Mouse (Mus musculus) MEL-GATA-1-ER (cell line): ENCODE data around the gene C77080.
A peak's percentile ranks its signal among the peaks of the same experiment; 100 is the strongest.

ENCODE experiments used
- DNase-seq: peaks from one replicate; pipeline ENCODE4 v3.0.0-alpha.2; 2012; ENCODE audit warnings: low read depth; ENCODE audit errors: extremely low read depth

Gene C77080

DNA sequence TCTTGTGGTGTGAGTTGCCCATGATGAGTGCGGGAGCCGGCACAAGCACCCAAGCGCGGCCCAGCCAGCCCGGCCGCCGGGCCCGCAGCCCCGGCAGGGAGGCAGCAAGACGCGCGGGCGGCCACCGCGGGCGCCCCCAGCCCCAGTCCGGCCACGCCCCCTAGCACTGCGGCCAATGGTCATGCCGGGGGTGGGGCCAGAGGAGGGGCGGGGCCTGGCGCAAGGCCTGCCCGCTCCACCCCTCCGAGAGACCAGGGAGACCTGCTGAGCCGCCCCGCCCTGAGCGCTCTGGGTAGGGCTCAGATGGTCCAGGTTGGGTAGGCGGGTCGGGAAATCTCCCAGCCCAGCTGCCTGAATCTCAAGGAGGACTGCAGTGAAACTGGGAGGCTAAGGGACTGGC is 22.1 kb downstream of the C77080 start:
- DNase-seq: no peak

DNA sequence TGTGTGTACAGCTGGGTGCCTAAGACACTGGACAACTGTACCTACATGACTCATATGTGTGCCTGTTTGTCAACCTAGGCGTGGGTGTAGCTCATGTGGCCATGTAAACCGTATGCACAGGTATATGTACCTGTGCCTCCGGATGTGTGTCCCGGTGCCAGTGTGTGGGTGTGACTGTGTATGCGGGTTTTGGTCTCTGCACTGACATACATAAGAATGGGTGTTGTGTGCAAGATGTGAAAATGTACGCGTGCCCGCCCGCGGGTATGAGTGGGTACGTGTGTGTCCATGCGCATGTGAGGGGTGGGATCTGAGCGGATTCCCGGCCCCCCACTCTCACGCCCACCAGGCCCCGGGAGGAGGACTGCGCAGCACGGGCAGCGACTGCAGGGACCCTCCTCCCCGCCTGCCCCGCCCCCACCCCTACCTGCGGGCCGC is 22.6 kb downstream of the C77080 start:
- no peak for DNase-seq

DNA sequence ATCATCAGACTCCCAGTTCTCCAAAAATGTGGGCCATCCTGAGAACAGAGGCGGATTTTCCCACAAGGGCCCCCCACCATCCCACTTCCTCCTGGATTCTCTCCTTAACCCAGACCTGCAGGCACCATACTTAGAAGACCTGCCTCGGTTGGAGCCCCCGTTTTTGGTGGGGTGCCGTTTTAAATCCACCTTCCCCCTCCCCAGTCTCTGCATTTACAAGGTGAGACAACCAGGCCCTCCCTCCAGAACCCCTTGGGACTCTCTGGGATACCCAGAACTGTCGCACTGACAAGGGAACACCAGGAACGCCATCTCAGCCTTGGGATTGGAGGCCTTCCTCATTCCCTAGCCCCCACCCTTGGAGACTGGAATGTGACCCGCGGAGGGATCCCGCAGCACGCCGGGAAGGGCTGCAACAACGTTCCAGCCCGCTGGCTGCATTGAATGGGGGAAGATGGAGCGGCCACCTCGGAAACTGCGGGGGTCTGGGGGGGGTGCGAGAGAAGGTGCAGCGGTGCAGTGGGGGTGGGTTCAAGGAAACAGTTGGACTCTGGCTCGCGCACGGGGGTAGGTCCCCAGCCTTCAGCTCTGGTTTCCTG is 23.3 kb downstream of the C77080 start:
- no peak for DNase-seq

- DNase-seq: no peak
Observed at GRCm38 (mm10) chr4:129236236-129236813, 24.9 kb downstream of the C77080 start.

GRCm38 (mm10) chr4:129235147-129235546 is 26.1 kb downstream of the C77080 start:
- DNase-seq: peak; percentile 56

DNA sequence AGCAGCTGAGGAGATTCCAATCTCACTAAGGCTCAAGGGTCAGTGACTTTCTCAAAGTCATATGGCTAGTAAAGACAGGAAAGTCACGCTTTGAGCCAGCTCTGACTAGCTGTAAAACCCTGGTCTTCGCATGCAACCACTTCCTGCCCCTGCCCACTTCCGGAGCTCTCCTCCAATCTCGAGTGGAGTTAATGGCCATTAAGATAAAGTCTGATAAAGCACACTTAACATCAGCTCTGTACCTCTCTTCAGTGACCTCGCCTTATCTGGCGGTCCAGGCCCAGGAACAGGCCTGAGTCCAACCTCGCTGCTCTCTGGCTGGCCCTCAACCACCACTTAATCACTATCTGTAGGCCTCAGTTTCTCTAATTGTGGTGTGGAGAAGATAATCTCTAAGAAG is 26.7 kb downstream of the C77080 start:
- DNase-seq: peak; percentile 59

DNA sequence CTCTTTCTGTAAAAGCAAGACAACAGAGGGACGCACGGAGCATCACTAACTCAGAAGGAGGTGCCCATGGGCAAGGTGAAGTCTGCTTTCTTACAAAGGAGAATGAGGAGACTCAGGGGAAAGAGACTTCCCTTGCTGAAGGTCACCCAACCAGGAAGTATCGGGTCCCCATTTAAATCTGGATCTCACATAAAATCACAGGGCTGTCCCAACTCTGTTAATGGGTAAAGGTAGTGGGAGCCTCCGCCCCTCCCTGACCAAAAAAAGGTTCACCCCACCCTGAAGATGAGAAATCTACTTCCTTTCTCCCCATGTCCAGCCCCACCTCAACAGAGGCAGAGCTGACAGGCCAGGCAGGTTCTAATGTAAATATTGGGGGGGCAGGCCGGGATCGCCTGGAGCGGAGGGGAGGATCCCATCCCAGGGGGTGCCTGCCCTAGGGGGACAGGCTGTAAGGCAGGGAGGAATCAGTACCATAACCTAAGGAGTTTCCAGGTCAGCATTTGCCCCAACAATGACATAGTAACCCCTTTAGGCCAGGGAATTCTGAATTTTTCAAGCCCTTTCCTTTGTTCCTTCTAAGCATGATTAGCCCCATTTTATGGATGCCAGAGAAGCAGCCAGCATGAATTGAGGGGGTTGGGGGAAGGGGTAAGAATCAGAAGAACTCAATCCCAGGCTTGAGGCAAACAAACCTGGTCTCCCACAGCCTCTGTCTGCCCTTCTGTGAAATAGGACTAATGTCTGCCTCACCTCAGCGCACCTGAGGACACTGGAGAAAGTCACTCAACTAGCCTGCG is 28.4 kb downstream of the C77080 start:
- DNase-seq: no peak

- DNase-seq: no peak
Observed at GRCm38 (mm10) chr4:129231594-129232450, 29.4 kb downstream of the C77080 start.

GRCm38 (mm10) chr4:129230926-129231325 is 30.3 kb downstream of the C77080 start:
- no peak for DNase-seq

DNA sequence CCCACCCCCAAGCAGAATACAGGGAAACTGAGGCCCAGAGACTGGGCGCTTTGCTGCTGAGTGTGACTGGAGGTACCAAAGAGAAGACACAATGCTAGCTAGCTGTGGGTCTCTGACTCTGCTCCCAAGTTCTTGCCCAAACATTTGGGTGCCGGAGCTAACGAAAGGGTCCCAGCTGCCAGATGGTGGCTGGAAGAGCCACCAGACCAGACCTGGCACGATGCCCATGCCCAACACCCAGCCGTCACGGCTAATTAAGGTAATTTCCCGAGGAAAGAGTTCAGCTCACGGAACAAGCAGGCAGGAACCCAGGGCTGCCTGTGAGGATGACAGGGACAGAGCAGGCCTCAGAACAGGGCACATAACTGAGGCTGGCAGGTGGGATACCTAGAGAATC is 33.2 kb downstream of the C77080 start:
- no peak for DNase-seq

- DNase-seq: no peak
Observed at GRCm38 (mm10) chr4:129227170-129227984, 33.8 kb downstream of the C77080 start.

DNA sequence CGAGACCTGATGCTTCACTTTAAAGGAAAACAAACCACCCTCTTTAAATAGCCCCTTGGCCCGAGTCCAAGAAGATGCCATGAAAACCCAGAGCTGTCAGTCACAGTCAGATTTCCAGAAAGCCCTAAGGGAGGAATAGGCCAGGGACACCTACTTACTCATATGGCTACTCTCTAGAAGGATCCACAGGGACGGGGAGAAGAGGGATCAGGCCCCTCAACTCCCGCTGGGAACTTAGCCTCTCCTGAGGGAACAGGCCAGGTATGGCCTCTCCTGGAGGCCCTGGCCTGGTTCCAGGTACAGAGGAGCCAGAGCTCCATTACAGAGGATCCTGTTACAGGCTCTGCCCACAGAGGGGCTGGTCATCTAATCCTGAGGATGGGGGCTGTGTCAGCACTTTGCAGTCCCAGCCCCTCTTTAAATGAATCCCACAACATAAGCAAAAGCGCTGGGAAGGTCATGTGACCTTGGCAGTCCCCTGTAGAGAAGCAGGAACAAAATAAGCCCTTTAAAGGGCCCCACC is 34.7 kb downstream of the C77080 start:
- no peak for DNase-seq

- no peak for DNase-seq
Observed at GRCm38 (mm10) chr4:129225315-129225714, 35.9 kb downstream of the C77080 start.

GRCm38 (mm10) chr4:129223421-129224281 is 37.6 kb downstream of the C77080 start:
- DNase-seq: no peak

- no peak for DNase-seq
Observed at GRCm38 (mm10) chr4:129222019-129222925, 38.9 kb downstream of the C77080 start.

- no peak for DNase-seq
Observed at GRCm38 (mm10) chr4:129221097-129222010, 39.9 kb downstream of the C77080 start.

DNA sequence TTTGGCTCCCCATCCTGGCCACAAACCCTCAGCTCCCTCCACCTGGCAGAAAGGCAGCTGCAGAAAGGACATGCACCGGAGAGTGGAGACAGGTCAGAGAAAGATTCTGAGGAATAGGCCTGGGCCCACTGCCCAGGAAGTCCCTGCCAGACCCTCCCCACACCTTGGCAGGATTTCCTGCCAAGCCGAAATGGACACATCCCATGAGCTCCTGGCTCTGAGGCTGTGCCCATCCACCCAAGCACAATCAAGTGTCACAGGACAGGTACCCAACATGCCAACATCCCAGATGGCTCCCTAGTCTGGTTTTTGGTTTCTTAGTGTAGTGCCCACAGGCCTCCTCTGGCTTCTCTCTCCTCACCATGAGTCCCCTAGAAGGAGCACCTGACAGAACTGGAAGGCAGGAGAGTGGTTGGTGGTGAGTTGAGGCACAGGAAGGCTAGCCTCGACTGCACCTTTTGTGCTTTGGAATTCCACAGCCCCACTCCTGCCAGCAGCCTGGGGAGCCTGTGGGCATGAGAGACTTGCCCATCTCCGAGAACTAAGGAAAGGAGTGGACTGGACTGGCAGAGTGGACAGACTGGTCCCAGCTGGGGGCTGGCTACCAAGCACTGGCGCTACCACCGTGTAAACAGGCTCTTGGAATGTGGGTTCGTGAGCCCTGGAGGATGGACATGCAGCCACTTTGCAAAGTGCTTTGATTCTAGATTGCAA is 40.7 kb downstream of the C77080 start:
- no peak for DNase-seq
